In the genomic region with DNA sequence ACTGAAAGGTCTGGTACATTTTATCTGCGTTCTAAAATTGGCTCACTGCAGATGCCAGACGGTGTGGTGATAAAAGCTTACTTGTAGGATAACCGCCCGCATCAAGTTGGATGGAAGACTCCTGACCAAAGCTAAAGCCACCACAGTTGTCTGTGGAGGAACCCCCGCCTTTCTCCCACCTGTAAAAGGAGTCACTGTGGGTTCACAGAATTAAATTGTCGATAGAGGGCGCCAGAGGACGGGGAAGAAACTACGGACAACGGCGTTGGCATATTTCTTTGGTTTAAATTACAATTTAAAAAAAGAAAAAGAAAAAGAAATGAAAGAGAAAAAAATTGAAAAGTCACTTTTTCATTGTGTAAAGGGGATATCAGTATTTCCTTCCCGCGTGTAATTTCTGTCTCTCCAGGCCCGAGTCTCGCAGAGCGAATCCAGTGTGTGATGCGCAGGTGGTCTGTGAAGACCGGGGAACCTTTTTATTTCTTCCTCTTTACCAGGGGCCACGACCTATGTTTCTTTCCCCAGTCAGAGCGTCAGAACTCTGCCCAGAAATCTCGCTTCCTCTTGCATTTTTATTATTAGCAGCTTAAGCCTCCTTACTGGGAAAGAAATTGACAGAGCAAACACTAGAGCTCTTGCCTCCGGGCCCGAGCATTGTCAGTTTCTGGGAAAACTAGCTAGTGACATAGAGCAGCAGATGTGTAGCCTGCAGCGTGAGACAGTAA, we compare ENCODE assay signal across 8 mouse cellular contexts. TPM values are rescaled to one million over a fixed set of nuclear protein-coding genes. Genes with fewer than 3 reads are reported as not detected.
A peak's percentile ranks its signal among the peaks of the same experiment; 100 is the strongest.
DNase-seq lines count a peak whose midpoint lies in the region; ATAC-seq and TF ChIP-seq lines count a peak whose summit lies in the region.

No protein-coding gene starts in this region.

- peak; percentile 55 for DNase-seq in gastrocnemius, adult 18-20 months (ENCODE audit: low spot score)
- DNase-seq in gastrocnemius, adult 8-10 months (ENCODE audit: low spot score in 2 of 2): no peak
- DNase-seq in MEL-GATA-1-ER (ENCODE audit: extremely low read depth, low read depth): peak; percentile 28
- DNase-seq in cerebellum, postnatal 10 days: peak; percentile 84 to 94
- DNase-seq in heart, postnatal 0 days (ENCODE audit: low spot score): peak; percentile 26
- DNase-seq in left cerebral cortex, postnatal 10 days (ENCODE audit: extremely low spot score in 1 of 2, low spot score in 2 of 2): peak; percentile 35 to 70
- DNase-seq in midbrain, embryonic 14.5 days: peak; percentile 88
- peak; percentile 84 for DNase-seq in splenic B cell, adult 2 months (ENCODE audit: low read depth, low spot score)

- TF ChIP-seq CTCF in heart, postnatal 0 days (IDR thresholded peaks at IDR 0.05; ENCODE audit: low read depth): peak; percentile 62

- WGBS in heart, postnatal 0 days: 45% methylated on average over 24 of the region's 24 CpGs
- 52% methylated on average over 24 of the region's 24 CpGs for WGBS in midbrain, embryonic 14.5 days

- ATAC-seq in heart, postnatal 0 days (ENCODE audit: insufficient read depth, low read depth): no peak
- ATAC-seq in midbrain, embryonic 14.5 days (ENCODE audit: low FRiP score, low TSS enrichment): no peak

- no peak for TF ChIP-seq EP300 in heart, postnatal 0 days (IDR thresholded peaks at IDR 0.05; ENCODE audit: low read depth)

- H3K9me3 ChIP-seq in heart, postnatal 0 days (replicated peaks; ENCODE audit: control insufficient read depth, low read length): no peaks in the 10 kb centered on the region
- no peaks in the 10 kb centered on the region for H3K9me3 ChIP-seq in midbrain, embryonic 14.5 days (ENCODE audit: control insufficient read depth, low read length)

- no peak overlapping the region; the same call in 1 of the 2 replicates for H3K4me2 ChIP-seq in heart, postnatal 0 days (ENCODE audit: low read depth, low read length)
- 0 out of 2 replicates have a peak overlapping the region, but pooled peaks have one; percentile 12 for H3K4me2 ChIP-seq in midbrain, embryonic 14.5 days (ENCODE audit: low read length)

- H3K4me3 ChIP-seq in heart, postnatal 0 days (ENCODE audit: low read depth, low read length): no peak overlapping the region
- no peak overlapping the region for H3K4me3 ChIP-seq in midbrain, embryonic 14.5 days (replicated peaks; ENCODE audit: low read depth, low read length)

- no peak overlapping the region for H3K27ac ChIP-seq in heart, postnatal 0 days (ENCODE audit: low read depth)
- peak overlapping the region; percentile 17; the same call in 1 of the 2 replicates for H3K27ac ChIP-seq in midbrain, embryonic 14.5 days (replicated peaks; ENCODE audit: low read depth, low read length)

- no peaks in the 10 kb centered on the region for H3K4me1 ChIP-seq in heart, postnatal 0 days (ENCODE audit: control insufficient read depth, insufficient read depth)
- peaks cover 13% of the 10 kb centered on the region for H3K4me1 ChIP-seq in midbrain, embryonic 14.5 days (ENCODE audit: control insufficient read depth, insufficient read depth, low read length)

- no peaks in the 10 kb centered on the region for H3K36me3 ChIP-seq in heart, postnatal 0 days (replicated peaks; ENCODE audit: control insufficient read depth, insufficient read depth, low read length)
- no peaks in the 10 kb centered on the region for H3K36me3 ChIP-seq in midbrain, embryonic 14.5 days (ENCODE audit: control insufficient read depth, insufficient read depth, low read length)
- no peaks in the 10 kb centered on the region for H3K36me3 ChIP-seq in splenic B cell, adult 2 months (ENCODE audit: control insufficient read depth, insufficient read depth, low read length, poor library complexity, severe bottlenecking)

- no peak overlapping the region for H3K9ac ChIP-seq in heart, postnatal 0 days (replicated peaks; ENCODE audit: low read depth, low read length)
- no peak overlapping the region for H3K9ac ChIP-seq in midbrain, embryonic 14.5 days (replicated peaks; ENCODE audit: low read length)

- intact Hi-C loops in left cerebral cortex, postnatal 10 days (cut with DNase I): loop anchor here (2.0 kb wide), 1 partner anchor 478 kb away; no protein-coding TSS in a partner anchor

- H3K27me3 ChIP-seq in heart, postnatal 0 days (ENCODE audit: control insufficient read depth, insufficient read depth, low read length): no peaks in the 10 kb centered on the region
- H3K27me3 ChIP-seq in midbrain, embryonic 14.5 days (ENCODE audit: control insufficient read depth, insufficient read depth, low read length): no peaks in the 10 kb centered on the region
- no peaks in the 10 kb centered on the region for H3K27me3 ChIP-seq in splenic B cell, adult 2 months (ENCODE audit: control insufficient read depth, insufficient read depth, low read length, poor library complexity, severe bottlenecking)

RNA-seq across cellular contexts. Expression of a gene that starts 30.7 kb away (rescaled TPM):
- 100 to 1,000 TPM; 315 to 345 TPM for total RNA-seq in gastrocnemius, adult 18-20 months (2021)
- total RNA-seq in gastrocnemius, adult 8-10 months (2022): 100 to 1,000 TPM; 314 to 367 (median 338) TPM
- 851 and 970 TPM in 2 replicates for total RNA-seq in heart, postnatal 0 days (2014; rRNA removed; ENCODE audit: low replicate concordance)
- 470 and 488 TPM in 2 replicates for polyA plus RNA-seq in heart, postnatal 0 days (2015; fragmentation: Nextera tagmentation; extraction: Ambion mirVana)
- 100 to 1,000 TPM; 368 to 394 TPM for total RNA-seq in left cerebral cortex, postnatal 10 days (2021)
- 612 and 730 TPM in 2 replicates for polyA plus RNA-seq in midbrain, embryonic 14.5 days (2014; fragmentation: Nextera tagmentation; extraction: Ambion mirVana)

RNA-seq across cellular contexts. Expression of a gene that starts 51.6 kb away (rescaled TPM):
- total RNA-seq in gastrocnemius, adult 18-20 months (2021): 10 to 100 TPM; 25.3 to 30.0 TPM
- 10 to 100 TPM; 20.6 to 25.0 (median 23.4) TPM for total RNA-seq in gastrocnemius, adult 8-10 months (2022)
- 101 and 150 TPM in 2 replicates for total RNA-seq in heart, postnatal 0 days (2014; rRNA removed; ENCODE audit: low replicate concordance)
- 152 and 167 TPM in 2 replicates for polyA plus RNA-seq in heart, postnatal 0 days (2015; fragmentation: Nextera tagmentation; extraction: Ambion mirVana)
- 10 to 100 TPM; 70.3 to 75.6 TPM for total RNA-seq in left cerebral cortex, postnatal 10 days (2021)
- 223 and 240 TPM in 2 replicates for polyA plus RNA-seq in midbrain, embryonic 14.5 days (2014; fragmentation: Nextera tagmentation; extraction: Ambion mirVana)

Comparison
In these comparisons a context has a peak if more than half of its experiments do, and no peak if none do; other contexts are left out.
1. DNase-seq: peak in gastrocnemius, adult 18-20 months (single experiment), MEL-GATA-1-ER (single experiment), cerebellum, postnatal 10 days (2 of 2), heart, postnatal 0 days (single experiment), left cerebral cortex, postnatal 10 days (2 of 2), midbrain, embryonic 14.5 days (single experiment) and splenic B cell, adult 2 months (single experiment); none in gastrocnemius, adult 8-10 months (0 of 2).